Mouse (Mus musculus) layer of hippocampus, postnatal 25 days (tissue): ENCODE data around the gene Zfyve19. TPM values are rescaled to one million over a fixed set of nuclear protein-coding genes. Genes with fewer than 3 reads are reported as not detected.

ENCODE experiments used
- DNase-seq, 2 experiments: peaks; one replicate each; pipeline ENCODE4 v3.0.0; 2022; ENCODE audit warnings: mixed read lengths in 2 of 2, low spot score in 1 of 2; ENCODE audit errors: extremely low spot score in 1 of 2
- total RNA-seq, 2 experiments: library from RNA; stranded (reverse); gene quantifications; 2 replicates each; pipeline ENCODE4 v1.2.3; 2021

Zfyve19 gene
- total RNA-seq, 2 experiments from 2014 or later, result 28.3 to 38.8 TPM

GRCm38 (mm10) chr2:119194140-119194539 is 14.3 kb upstream of the Zfyve19 start:
- no peak for DNase-seq

- DNase-seq, result no peak
Observed at GRCm38 (mm10) chr2:119196316-119197108, 11.9 kb upstream of the Zfyve19 start.

- DNase-seq, result no peak
Observed at GRCm38 (mm10) chr2:119197493-119197892, 10.9 kb upstream of the Zfyve19 start.

GRCm38 (mm10) chr2:119198049-119198448 is 10.4 kb upstream of the Zfyve19 start:
- no peak for DNase-seq

- no peak for DNase-seq
Observed at GRCm38 (mm10) chr2:119198934-119199333, 9.5 kb upstream of the Zfyve19 start.

GRCm38 (mm10) chr2:119202914-119203453 is 5.4 kb upstream of the Zfyve19 start:
- DNase-seq, result peak in 1 of 2 experiments; percentile 23

- no peak for DNase-seq
Observed at GRCm38 (mm10) chr2:119203871-119204460, 4.5 kb upstream of the Zfyve19 start.

- no peak for DNase-seq
Observed at GRCm38 (mm10) chr2:119207961-119208343, 465 bp upstream of the Zfyve19 start.

GRCm38 (mm10) chr2:119209176-119209507 is 725 bp downstream of the Zfyve19 start:
- no peak for DNase-seq

- DNase-seq, result no peak
Observed at GRCm38 (mm10) chr2:119229775-119230704, 21.6 kb downstream of the Zfyve19 start, which contains the start of gene Ppp1r14d. Gene Ppp1r14d (minus strand): TSS chr2:119229906.

- DNase-seq, result no peak
Observed at GRCm38 (mm10) chr2:119236682-119237209, 28.3 kb downstream of the Zfyve19 start.

GRCm38 (mm10) chr2:119237210-119237870 is 28.9 kb downstream of the Zfyve19 start, which contains the start of gene Spint1:
Gene Spint1 (plus strand): TSS chr2:119237362.
- no peak for DNase-seq

- no peak for DNase-seq
Observed at GRCm38 (mm10) chr2:119237871-119238220, 29.4 kb downstream of the Zfyve19 start.

- DNase-seq, result no peak
Observed at GRCm38 (mm10) chr2:119238671-119239070, 30.3 kb downstream of the Zfyve19 start.

GRCm38 (mm10) chr2:119240075-119240818 is 31.8 kb downstream of the Zfyve19 start:
- no peak for DNase-seq

- DNase-seq, result no peak
Observed at GRCm38 (mm10) chr2:119240819-119241186, 32.4 kb downstream of the Zfyve19 start.

GRCm38 (mm10) chr2:119242548-119242947 is 34.1 kb downstream of the Zfyve19 start:
- DNase-seq, result no peak

GRCm38 (mm10) chr2:119245246-119245645 is 36.8 kb downstream of the Zfyve19 start:
- DNase-seq, result no peak

- DNase-seq, result no peak
Observed at GRCm38 (mm10) chr2:119247904-119248303, 39.5 kb downstream of the Zfyve19 start.
